Mouse (Mus musculus) C2C12 (cell line): ENCODE data around the gene Nr1d2.

Experiments
- CTCF ChIP-seq: IDR thresholded peaks from one replicate; pipeline ENCODE4 v1.5.1; 2011; ENCODE audit not compliant: control insufficient read depth, insufficient read depth, insufficient read length
- FOSL1 ChIP-seq: IDR thresholded peaks from one replicate; pipeline ENCODE4 v1.8.0; 2011; ENCODE audit warnings: mild to moderate bottlenecking, low read length; ENCODE audit not compliant: poor library complexity, insufficient read depth, severe bottlenecking
- MAX ChIP-seq: IDR thresholded peaks from one replicate; pipeline ENCODE4 v1.6.1; 2011; ENCODE audit warnings: mild to moderate bottlenecking, control low read depth
- MYOD1 ChIP-seq: IDR thresholded peaks from one replicate; pipeline ENCODE4 v1.6.1; 2011; ENCODE audit warnings: low read depth; ENCODE audit not compliant: control insufficient read depth, insufficient read length
- MYOG ChIP-seq: IDR thresholded peaks from one replicate; pipeline ENCODE4 v1.6.1; 2011; ENCODE audit not compliant: control insufficient read depth, insufficient read length; ENCODE audit errors: extremely low read depth

- TF ChIP-seq CTCF: no peak
- no peak for TF ChIP-seq FOSL1
- TF ChIP-seq MAX: no peak
- no peak for TF ChIP-seq MYOG
- TF ChIP-seq MYOD1: no peak
These were observed 52.0 kb downstream of the Nr1d2 start for GRCm38 (mm10) chr14:18186883-18187417.
